Mouse (Mus musculus) lung, postnatal 0 days (tissue): ENCODE measurements around the gene Cyyr1. TPM values are rescaled to one million over a fixed set of nuclear protein-coding genes. Genes with fewer than 3 reads are reported as not detected.

Experiments
- ATAC-seq: fragments of 200-750 bp; cut with Nextera tagmentation; 2 replicates; pipeline ENCODE4 v1.8.0; 2017; ENCODE audit warnings: moderate library complexity
- DNase-seq: peaks from one replicate; pipeline ENCODE4 v3.0.0-alpha.2; 2016; ENCODE audit warnings: low spot score
- H3K27ac ChIP-seq: fragments of 300-500 bp; sonication (generic); 2 replicates; pipeline ENCODE4 v1.5.1; 2014; ENCODE audit warnings: antibody characterized with exemption, mild to moderate bottlenecking, low read length, mixed read lengths
- H3K27me3 ChIP-seq: fragments of 300-500 bp; sonication (generic); replicated peaks from 2 replicates; pipeline ENCODE4 v1.6.1; 2014; ENCODE audit warnings: low read length, mixed read lengths; ENCODE audit not compliant: insufficient read depth
- H3K36me3 ChIP-seq: fragments of 300-500 bp; sonication (generic); 2 replicates; pipeline ENCODE4 v1.6.1; 2014; ENCODE audit warnings: low read length, mixed read lengths; ENCODE audit not compliant: insufficient read depth
- H3K4me1 ChIP-seq: fragments of 300-500 bp; sonication (generic); 2 replicates; pipeline ENCODE4 v1.6.1; 2014; ENCODE audit warnings: antibody characterized with exemption, low read depth, low read length, mixed read lengths; ENCODE audit not compliant: insufficient read depth
- H3K4me2 ChIP-seq: fragments of 300-500 bp; sonication (generic); replicated peaks from 2 replicates; pipeline ENCODE4 v1.6.1; 2014; ENCODE audit warnings: low read depth, mild to moderate bottlenecking, low read length, moderate library complexity, mixed read lengths
- H3K4me3 ChIP-seq: fragments of 300-500 bp; sonication (generic); 2 replicates; pipeline ENCODE4 v1.5.1; 2014; ENCODE audit warnings: low read depth, low read length
- H3K9ac ChIP-seq: fragments of 300-500 bp; sonication (generic); replicated peaks from 2 replicates; pipeline ENCODE4 v1.6.1; 2014; ENCODE audit warnings: low read depth, mild to moderate bottlenecking
- H3K9me3 ChIP-seq: fragments of 300-500 bp; sonication (generic); 2 replicates; pipeline ENCODE4 v1.6.1; 2016; ENCODE audit warnings: low read length, mixed read lengths
- CTCF ChIP-seq: IDR thresholded peaks from 2 replicates; pipeline ENCODE4 v1.5.1; 2016; ENCODE audit warnings: antibody characterized with exemption, mild to moderate bottlenecking
- EP300 ChIP-seq: IDR thresholded peaks from 2 replicates; pipeline ENCODE4 v1.6.1; 2016; ENCODE audit warnings: antibody characterized with exemption, mild to moderate bottlenecking, control low read depth
- WGBS: fragments of 180-500 bp; shearing (Covaris S2); extraction: QIAGEN DNeasy Blood & Tissue Kit; methylation state at CpG from one replicate; pipeline ENCODE4 v1.1.7; 2014; 5-methylcytosine and 5-hydroxymethylcytosine counted together
- polyA plus RNA-seq: library from polyadenylated mRNA; unstranded; fragments of >200 nt; fragmentation: Nextera tagmentation; extraction: Ambion mirVana; gene quantifications from 2 replicates; pipeline ENCODE4 v1.2.1, GENCODE M21; 2015

The Cyyr1 gene
- polyA plus RNA-seq, 1 experiment from 2014 or later: 29.1 TPM

DNA sequence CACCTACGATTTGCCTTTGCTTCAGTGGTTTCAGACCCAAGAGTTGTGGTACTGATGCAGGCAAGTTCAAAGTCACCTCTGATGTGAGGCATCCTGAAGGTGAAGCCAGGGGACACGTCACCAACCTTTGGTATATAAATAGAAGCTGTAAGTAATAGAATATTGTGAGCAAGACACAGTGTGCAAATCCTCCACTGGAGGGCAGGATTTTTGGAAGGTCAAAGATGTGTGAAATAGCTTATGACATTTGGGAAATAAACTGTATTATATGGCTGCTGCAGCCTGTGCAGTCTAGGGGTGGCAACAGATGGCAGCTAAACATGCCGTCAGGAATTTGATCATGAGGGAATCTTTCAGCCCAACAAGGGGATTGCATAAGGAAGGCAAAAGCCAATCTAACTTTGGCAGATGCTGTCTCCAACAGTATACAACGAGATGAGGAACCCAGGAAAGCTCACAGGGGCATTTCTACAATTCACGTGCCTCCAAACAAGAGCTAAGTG is 65.0 kb downstream of the Cyyr1 start:
- no peaks in the 10 kb centered on the region for H3K9me3 ChIP-seq
- TF ChIP-seq EP300 (no peak), CTCF (peak; percentile 38)
- H3K27me3 ChIP-seq: no peaks in the 10 kb centered on the region
- DNase-seq (no peak), ATAC-seq (no peak)
- H3K36me3 ChIP-seq: no peaks in the 10 kb centered on the region
- H3K4me1 ChIP-seq: no peaks in the 10 kb centered on the region
- H3K4me2 ChIP-seq: no peak overlapping the region
- no peak overlapping the region for H3K4me3 ChIP-seq
- no peak overlapping the region for H3K27ac ChIP-seq
- no peak overlapping the region for H3K9ac ChIP-seq
- 66% methylated on average over 5 of the region's 5 CpGs for WGBS

DNA sequence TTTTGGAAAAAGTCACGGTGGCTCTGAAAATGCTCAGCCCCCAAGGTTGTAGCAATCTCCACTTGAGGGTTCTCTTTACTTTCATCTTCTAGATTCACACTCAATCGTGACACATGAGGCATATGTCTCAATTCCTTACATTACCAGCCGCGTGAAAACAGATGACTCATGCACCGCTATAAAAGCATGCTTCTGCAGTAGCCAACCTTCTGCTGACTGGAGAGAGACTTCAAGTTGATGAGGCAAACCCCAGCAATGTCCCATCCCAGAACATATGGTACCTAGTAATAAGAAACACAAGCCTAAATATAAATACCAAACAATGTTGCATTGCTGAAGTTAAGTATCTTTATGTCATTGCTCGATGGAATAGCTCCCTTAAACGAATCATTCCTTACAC is 65.9 kb downstream of the Cyyr1 start:
- no peak overlapping the region for H3K9ac ChIP-seq
- 83% methylated on average over 7 of the region's 7 CpGs for WGBS
- no peak overlapping the region for H3K4me2 ChIP-seq
- H3K9me3 ChIP-seq: no peaks in the 10 kb centered on the region
- no peaks in the 10 kb centered on the region for H3K4me1 ChIP-seq
- H3K27me3 ChIP-seq: no peaks in the 10 kb centered on the region
- DNase-seq: no peak
- H3K36me3 ChIP-seq: no peaks in the 10 kb centered on the region
- no peak overlapping the region for H3K27ac ChIP-seq
- TF ChIP-seq EP300: no peak
- no peak for TF ChIP-seq CTCF
- no peak for ATAC-seq
- no peak overlapping the region for H3K4me3 ChIP-seq

DNA sequence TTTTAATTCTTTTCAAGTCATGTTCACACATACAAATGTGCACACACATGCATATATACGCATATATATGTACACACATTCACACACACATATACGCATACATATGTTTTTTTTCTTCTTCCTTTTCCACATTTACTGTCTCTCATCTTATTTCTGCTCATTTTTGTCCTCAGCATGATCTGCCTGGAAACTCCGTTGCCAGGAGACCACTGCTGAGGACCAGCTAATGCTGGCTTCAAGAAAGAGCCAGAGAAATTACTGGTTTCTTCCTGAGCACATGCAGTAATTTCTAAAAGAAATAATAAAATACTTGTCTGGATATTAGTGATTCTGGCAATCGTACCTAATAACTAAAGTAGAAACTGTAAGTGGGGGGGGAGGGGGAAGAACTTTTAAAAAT is 68.6 kb downstream of the Cyyr1 start:
- Histone ChIP-seq H3K27ac (no peak overlapping the region), H3K4me1 (no peaks in the 10 kb centered on the region), H3K9me3 (no peaks in the 10 kb centered on the region), H3K9ac (no peak overlapping the region), H3K27me3 (no peaks in the 10 kb centered on the region), H3K36me3 (no peaks in the 10 kb centered on the region), H3K4me2 (no peak overlapping the region), H3K4me3 (no peak overlapping the region)
- DNase-seq (no peak), ATAC-seq (no peak)
- no peak for TF ChIP-seq EP300
- no peak for TF ChIP-seq CTCF
- WGBS: 87% methylated on average over 4 of the region's 4 CpGs

DNA sequence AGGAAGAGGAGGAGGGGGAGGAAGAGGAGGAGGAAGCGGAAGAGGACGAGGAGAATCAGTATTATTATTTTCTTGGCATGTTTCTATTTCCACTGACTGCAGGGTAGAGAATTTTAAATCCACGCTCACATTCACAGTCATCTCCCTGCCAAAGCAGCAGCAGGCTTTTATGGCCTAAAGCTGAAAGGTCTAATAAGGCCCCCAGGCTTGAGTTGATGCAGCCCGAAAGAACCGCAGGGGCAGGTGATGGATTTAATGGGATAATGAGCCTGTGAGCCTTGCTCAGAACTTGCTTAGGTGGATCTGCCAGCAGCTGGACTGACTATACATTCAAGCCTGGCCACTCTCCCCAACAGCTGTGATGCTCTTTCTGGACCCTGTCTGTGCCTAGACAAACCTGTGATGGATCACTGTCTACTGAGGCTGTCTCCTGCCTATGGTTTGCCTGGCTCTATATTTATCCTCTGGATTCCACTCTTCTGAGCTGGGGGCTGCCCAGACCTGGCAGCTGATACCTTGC is 78.6 kb downstream of the Cyyr1 start:
- no peak overlapping the region for H3K9ac ChIP-seq
- no peaks in the 10 kb centered on the region for H3K36me3 ChIP-seq
- H3K9me3 ChIP-seq: no peaks in the 10 kb centered on the region
- H3K27me3 ChIP-seq: no peaks in the 10 kb centered on the region
- no peak for TF ChIP-seq EP300
- no peak for TF ChIP-seq CTCF
- H3K4me3 ChIP-seq: no peak overlapping the region
- 66% methylated on average over 5 of the region's 5 CpGs for WGBS
- H3K4me2 ChIP-seq: no peak overlapping the region
- H3K27ac ChIP-seq: no peak overlapping the region
- ATAC-seq (no peak), DNase-seq (no peak)
- no peaks in the 10 kb centered on the region for H3K4me1 ChIP-seq

DNA sequence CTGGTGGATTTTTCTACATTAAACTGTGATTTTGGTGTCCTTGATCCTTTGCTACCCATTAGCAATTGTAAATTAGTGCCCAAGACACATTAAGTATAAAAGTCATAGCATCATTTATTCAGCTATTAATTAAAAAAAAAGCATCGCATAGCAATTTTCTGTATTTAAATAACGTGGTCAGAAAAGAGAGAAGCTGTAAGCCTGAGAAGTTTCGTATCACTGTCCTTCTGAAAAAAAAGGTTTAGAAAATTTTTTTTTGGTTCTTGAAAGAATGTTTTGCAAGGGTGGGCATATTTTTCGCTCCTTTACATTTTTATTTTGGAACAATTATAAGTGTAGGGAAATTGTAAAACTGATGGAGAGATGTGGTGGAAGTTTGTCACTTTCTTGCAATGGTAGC is 83.1 kb downstream of the Cyyr1 start:
- TF ChIP-seq CTCF (no peak), EP300 (no peak)

DNA sequence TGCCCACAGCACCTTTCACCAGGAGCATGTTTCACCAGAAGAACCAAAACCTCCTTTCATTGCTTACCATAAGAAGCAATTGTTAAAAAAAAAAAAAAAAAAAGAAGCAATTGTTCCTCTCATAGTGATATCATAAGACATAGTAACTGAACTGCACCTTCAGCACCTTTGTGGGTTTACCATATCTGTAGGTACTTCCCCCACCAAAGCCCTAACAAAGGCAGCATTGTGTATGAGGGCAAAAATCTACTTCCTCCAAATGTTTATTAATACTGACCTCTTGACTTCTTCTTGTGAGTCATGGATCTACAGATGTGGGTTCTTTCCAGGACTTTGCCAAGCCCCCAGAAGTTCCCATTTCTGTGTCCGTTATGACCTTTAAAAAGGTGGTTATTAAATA is 98.2 kb downstream of the Cyyr1 start:
- Histone ChIP-seq H3K9me3 (no peaks in the 10 kb centered on the region), H3K4me3 (no peak overlapping the region), H3K27ac (no peak overlapping the region), H3K9ac (no peak overlapping the region), H3K4me1 (no peaks in the 10 kb centered on the region), H3K36me3 (no peaks in the 10 kb centered on the region), H3K4me2 (no peak overlapping the region), H3K27me3 (no peaks in the 10 kb centered on the region)
- DNase-seq (no peak), ATAC-seq (no peak)
- TF ChIP-seq EP300 (no peak), CTCF (no peak)
- 44% methylated on average over 1 of the region's 1 CpGs for WGBS

More for the DNA sequence above, 83.1 kb downstream of the Cyyr1 start:
- H3K36me3 ChIP-seq: no peaks in the 10 kb centered on the region
- no peaks in the 10 kb centered on the region for H3K27me3 ChIP-seq
- no peaks in the 10 kb centered on the region for H3K4me1 ChIP-seq
- no peak overlapping the region for H3K4me2 ChIP-seq
- no peak overlapping the region for H3K9ac ChIP-seq
- H3K4me3 ChIP-seq: no peak overlapping the region
- 89% methylated on average over 4 of the region's 4 CpGs for WGBS
- H3K27ac ChIP-seq: no peak overlapping the region
- ATAC-seq (no peak), DNase-seq (no peak)
- H3K9me3 ChIP-seq: no peaks in the 10 kb centered on the region

DNA sequence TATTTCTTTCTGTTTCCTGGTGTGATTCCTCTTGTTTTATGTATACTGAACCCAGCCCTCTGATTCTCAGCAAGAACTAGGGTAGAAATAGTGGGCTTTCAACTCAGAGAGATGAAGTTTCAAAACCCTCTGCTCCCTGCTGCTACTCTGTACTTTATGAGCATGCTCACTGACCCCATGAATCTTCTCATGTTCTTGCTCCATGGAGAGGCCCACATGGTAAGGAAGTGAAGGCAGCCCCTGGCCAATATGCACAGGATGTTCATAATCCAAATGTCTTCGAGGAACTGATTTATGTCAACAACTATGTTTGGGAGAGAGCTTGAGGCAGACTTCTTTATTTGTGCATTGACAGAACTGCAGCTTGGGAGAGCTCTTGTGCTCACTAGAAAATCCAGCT is 106.9 kb downstream of the Cyyr1 start:
- WGBS: 33% methylated on average over 1 of the region's 1 CpGs
- no peak for ATAC-seq
- H3K27ac ChIP-seq: no peak overlapping the region
- H3K4me1 ChIP-seq: no peaks in the 10 kb centered on the region
- no peak overlapping the region for H3K4me2 ChIP-seq
- H3K27me3 ChIP-seq: no peaks in the 10 kb centered on the region
- DNase-seq: no peak
- H3K4me3 ChIP-seq: no peak overlapping the region
- no peak overlapping the region for H3K9ac ChIP-seq
- TF ChIP-seq EP300 (no peak), CTCF (no peak)
- no peaks in the 10 kb centered on the region for H3K36me3 ChIP-seq
- H3K9me3 ChIP-seq: no peaks in the 10 kb centered on the region
